Mouse (Mus musculus) small intestine, adult 2 months (tissue): ENCODE data around the gene Fads3.

Source experiments
- CTCF ChIP-seq: fragments of 200-500 bp; IDR thresholded peaks from 2 replicates; pipeline ENCODE4 v1.5.1; 2012; ENCODE audit warnings: low read depth, mild to moderate bottlenecking, control low read depth, inconsistent platforms, low read length, moderate library complexity, mixed read lengths; ENCODE audit not compliant: insufficient replicate concordance, insufficient read length; ENCODE audit errors: extremely low read depth
- POLR2A ChIP-seq: fragments of 200-500 bp; IDR thresholded peaks from 2 replicates; pipeline ENCODE4 v1.6.1; 2012; ENCODE audit warnings: low read depth, mild to moderate bottlenecking, control low read depth, inconsistent platforms, low read length, moderate library complexity

DNA sequence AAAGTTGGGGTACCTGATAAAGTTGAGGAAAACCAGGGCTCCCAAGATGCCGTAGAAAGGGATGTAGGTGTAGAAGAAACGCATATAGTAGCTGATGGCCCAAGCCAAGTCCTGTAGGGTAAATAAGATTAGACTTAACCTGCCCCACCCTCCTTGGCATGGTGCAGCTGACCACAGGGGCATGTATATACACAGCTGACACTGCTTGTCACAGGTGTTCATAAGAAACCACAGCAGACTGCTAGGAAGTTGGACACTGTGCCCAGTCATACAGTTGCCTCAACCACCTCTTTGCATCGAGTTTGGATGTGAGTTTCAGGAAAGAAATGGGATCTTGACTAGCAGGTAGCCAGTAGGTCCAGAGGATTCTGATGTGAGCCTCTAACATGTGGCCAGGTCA is 25.1 kb downstream of the Fads3 start:
- TF ChIP-seq POLR2A (no peak), CTCF (no peak)
